Mouse (Mus musculus): ENCODE data around the gene Phrf1.
"Not testable (repeated sequence)": the region's sequence is repeated elsewhere in the genome, so short reads cannot be mapped to it uniquely, and the experiment has no call there.

DNA sequence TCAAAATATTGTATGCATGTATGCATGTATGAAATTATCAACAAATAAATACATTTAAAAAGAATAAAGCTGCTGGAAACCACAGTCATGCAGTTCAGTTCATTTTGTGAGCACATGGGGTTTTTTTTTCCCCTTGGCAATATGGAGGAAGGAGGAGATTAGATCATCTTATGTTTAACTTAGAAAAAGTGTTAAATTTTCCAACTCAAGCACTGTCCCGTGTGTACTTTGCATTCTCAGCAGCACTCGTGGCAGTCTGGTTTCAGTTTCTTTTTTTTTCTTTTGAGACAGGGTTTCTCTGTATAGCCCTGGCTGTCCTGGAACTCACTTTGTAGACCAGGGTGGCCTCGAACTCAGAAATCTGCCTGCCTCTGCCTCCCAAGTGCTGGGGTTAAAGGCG, 21.9 kb downstream of the Phrf1 start:
- not testable (repeated sequence) for TF ChIP-seq CTCF, EP300 (IDR thresholded peaks at IDR 0.05; ENCODE audit: low read depth)
